Mouse (Mus musculus): ENCODE results near the gene Ablim1.

Ablim1 gene

GRCm38 (mm10) chr19:57128037-57128436 lies 186.7 kb downstream of the Ablim1 start:
- no peak for DNase-seq (ENCODE audit: low read depth, low spot score)

- DNase-seq (ENCODE audit: low read depth, low spot score) = no peak
Measured at GRCm38 (mm10) chr19:57127523-57127922, 187.2 kb downstream of the Ablim1 start.

GRCm38 (mm10) chr19:57126950-57127349 lies 187.8 kb downstream of the Ablim1 start:
- DNase-seq (ENCODE audit: low read depth, low spot score) = no peak

- no peak for DNase-seq (ENCODE audit: low read depth, low spot score)
Measured at GRCm38 (mm10) chr19:57124906-57125305, 189.8 kb downstream of the Ablim1 start.

GRCm38 (mm10) chr19:57124138-57124519 lies 190.6 kb downstream of the Ablim1 start:
- DNase-seq (ENCODE audit: low read depth, low spot score) = no peak

GRCm38 (mm10) chr19:57123503-57124137 lies 191.1 kb downstream of the Ablim1 start:
- no peak for DNase-seq (ENCODE audit: low read depth, low spot score)

- peak; percentile 17 for DNase-seq (ENCODE audit: low read depth, low spot score)
Measured at GRCm38 (mm10) chr19:57122261-57122660, 192.5 kb downstream of the Ablim1 start.

- DNase-seq (ENCODE audit: low read depth, low spot score) = no peak
Measured at GRCm38 (mm10) chr19:57121036-57121435, 193.7 kb downstream of the Ablim1 start.

- no peak for DNase-seq (ENCODE audit: low read depth, low spot score)
Measured at GRCm38 (mm10) chr19:57119661-57120060, 195.1 kb downstream of the Ablim1 start.

GRCm38 (mm10) chr19:57118785-57119565 lies 195.7 kb downstream of the Ablim1 start:
- peak; percentile 82 for DNase-seq (ENCODE audit: low read depth, low spot score)

- no peak for DNase-seq (ENCODE audit: low read depth, low spot score)
Measured at GRCm38 (mm10) chr19:57117751-57118150, 197.0 kb downstream of the Ablim1 start.

GRCm38 (mm10) chr19:57116871-57117501 lies 197.7 kb downstream of the Ablim1 start:
- DNase-seq (ENCODE audit: low read depth, low spot score) = peak; percentile 17

GRCm38 (mm10) chr19:57115670-57116069 lies 199.0 kb downstream of the Ablim1 start:
- DNase-seq (ENCODE audit: low read depth, low spot score) = no peak

GRCm38 (mm10) chr19:57114951-57115350 lies 199.8 kb downstream of the Ablim1 start:
- peak; percentile 13 for DNase-seq (ENCODE audit: low read depth, low spot score)

- no peak for DNase-seq (ENCODE audit: low read depth, low spot score)
Measured at GRCm38 (mm10) chr19:57113975-57114374, 200.7 kb downstream of the Ablim1 start.

GRCm38 (mm10) chr19:57112816-57113406 lies 201.8 kb downstream of the Ablim1 start:
- DNase-seq (ENCODE audit: low read depth, low spot score) = no peak

- DNase-seq (ENCODE audit: low read depth, low spot score) = no peak
Measured at GRCm38 (mm10) chr19:57112231-57112815, 202.4 kb downstream of the Ablim1 start.

- no peak for DNase-seq (ENCODE audit: low read depth, low spot score)
Measured at GRCm38 (mm10) chr19:57111301-57111700, 203.4 kb downstream of the Ablim1 start.

GRCm38 (mm10) chr19:57109620-57110019 lies 205.1 kb downstream of the Ablim1 start:
- no peak for DNase-seq (ENCODE audit: low read depth, low spot score)

GRCm38 (mm10) chr19:57106513-57106912 lies 208.2 kb downstream of the Ablim1 start:
- DNase-seq (ENCODE audit: low read depth, low spot score) = no peak

GRCm38 (mm10) chr19:57106031-57106430 lies 208.7 kb downstream of the Ablim1 start:
- no peak for DNase-seq (ENCODE audit: low read depth, low spot score)

- DNase-seq (ENCODE audit: low read depth, low spot score) = no peak
Measured at GRCm38 (mm10) chr19:57105156-57105555, 209.6 kb downstream of the Ablim1 start.
